Mouse (Mus musculus): Measurements from ENCODE around the gene Cadm2.

- TF ChIP-seq GATA1 (IDR thresholded peaks at IDR 0.05; ENCODE audit: borderline replicate concordance, low read length) (no peak), FLI1 (IDR thresholded peaks at IDR 0.05; ENCODE audit: low read length) (no peak)
These were observed 769.7 kb downstream of the Cadm2 start for GRCm38 (mm10) chr16:66851047-66851446.
